Mouse (Mus musculus): ENCODE data around the gene Trim69. TPM values are rescaled to one million over a fixed set of nuclear protein-coding genes. Genes with fewer than 3 reads are reported as not detected.

The Trim69 gene
- polyA plus RNA-seq, 1 experiment from 2014 or later, result not detected

- Histone ChIP-seq H3K27ac (replicated peaks) (no peak overlapping the region), H3K4me2 (no peak overlapping the region), H3K27me3 (replicated peaks) (no peaks in the 10 kb centered on the region), H3K4me3 (no peak overlapping the region), H3K9ac (no peak overlapping the region), H3K36me3 (no peaks in the 10 kb centered on the region), H3K9me3 (no peaks in the 10 kb centered on the region), H3K4me1 (no peaks in the 10 kb centered on the region)
- no peak for ATAC-seq (ENCODE audit: extremely low read depth, insufficient number of reproducible peaks, low FRiP score, low TSS enrichment)
- 60% methylated on average over 6 of the region's 6 CpGs for WGBS
Observed at GRCm38 (mm10) chr2:122171292-122171691, 10.8 kb downstream of the Trim69 start.

DNA sequence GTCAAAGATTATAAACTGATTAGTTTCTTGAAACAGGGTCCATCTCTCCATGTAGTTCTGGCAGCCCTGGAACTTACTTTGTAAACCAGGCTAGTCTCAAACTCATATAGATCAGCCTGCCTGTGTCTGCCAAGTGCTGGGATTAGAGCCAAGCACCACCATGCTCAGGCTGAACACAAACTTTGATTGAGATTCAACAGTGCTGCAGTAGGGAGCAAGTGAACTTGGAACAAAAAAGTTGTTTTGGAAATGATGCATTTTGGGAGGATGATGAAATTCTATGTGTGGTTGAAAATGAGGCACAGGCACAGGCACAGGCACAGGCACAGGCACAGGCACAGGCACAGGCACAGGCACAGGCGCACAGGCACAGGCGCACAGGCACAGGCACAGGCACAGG is 11.7 kb downstream of the Trim69 start:
- H3K9me3 ChIP-seq, result no peaks in the 10 kb centered on the region
- no peak overlapping the region for H3K4me3 ChIP-seq
- H3K36me3 ChIP-seq, result no peaks in the 10 kb centered on the region
- no peaks in the 10 kb centered on the region for H3K27me3 ChIP-seq (replicated peaks)
- no peak overlapping the region for H3K9ac ChIP-seq
- ATAC-seq (ENCODE audit: extremely low read depth, insufficient number of reproducible peaks, low FRiP score, low TSS enrichment), result no peak
- no peak overlapping the region for H3K27ac ChIP-seq (replicated peaks)
- no peaks in the 10 kb centered on the region for H3K4me1 ChIP-seq
- WGBS, result 79% methylated on average over 2 of the region's 2 CpGs
- H3K4me2 ChIP-seq, result no peak overlapping the region

DNA sequence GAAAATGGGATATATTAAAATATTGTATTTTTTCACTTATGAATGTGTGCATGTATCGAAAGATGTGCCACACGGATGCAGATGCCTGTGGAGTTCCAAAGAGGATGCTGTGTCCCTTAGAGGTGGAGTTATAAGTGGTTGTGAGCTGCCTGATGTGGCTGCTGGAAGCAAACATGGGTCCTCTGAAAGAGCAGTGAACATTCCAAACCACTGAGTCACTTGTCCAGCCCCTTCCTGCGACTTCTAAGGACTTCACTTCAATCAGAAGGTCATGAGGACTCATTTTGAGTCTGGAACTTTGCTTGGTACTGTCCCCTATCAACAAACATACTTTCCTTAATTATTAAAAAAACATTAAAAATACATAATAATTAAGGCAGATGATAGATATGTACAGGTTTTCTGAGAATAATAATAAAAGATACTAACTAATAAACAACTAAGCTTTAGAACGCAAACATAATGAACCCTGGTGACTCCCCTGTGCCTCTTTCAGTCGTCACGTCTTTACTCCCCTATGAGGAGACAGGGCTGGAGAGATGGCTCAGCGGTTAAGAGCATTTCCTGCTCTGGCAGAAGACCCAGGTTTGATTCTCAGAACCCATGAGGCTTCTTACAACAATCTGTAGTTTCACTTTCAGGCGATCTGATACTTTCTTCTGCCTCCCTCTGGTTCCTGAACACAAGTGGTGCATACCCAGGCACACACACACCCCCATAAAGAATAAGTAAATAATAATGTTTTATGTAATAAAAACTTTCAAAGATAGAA is 19.7 kb downstream of the Trim69 start:
- Histone ChIP-seq H3K36me3 (no peaks in the 10 kb centered on the region), H3K4me1 (0 out of 2 replicates have a peak, but pooled peaks cover 2% of the 10 kb centered on the region), H3K4me3 (no peak overlapping the region), H3K9ac (no peak overlapping the region), H3K27ac (replicated peaks) (no peak overlapping the region), H3K9me3 (no peaks in the 10 kb centered on the region), H3K4me2 (no peak overlapping the region), H3K27me3 (replicated peaks) (no peaks in the 10 kb centered on the region)
- 63% methylated on average over 8 of the region's 8 CpGs for WGBS
- ATAC-seq (ENCODE audit: extremely low read depth, insufficient number of reproducible peaks, low FRiP score, low TSS enrichment), result no peak

GRCm38 (mm10) chr2:122185086-122185485 is 24.6 kb downstream of the Trim69 start:
- Histone ChIP-seq H3K27ac (replicated peaks) (no peak overlapping the region), H3K9me3 (no peaks in the 10 kb centered on the region), H3K9ac (no peak overlapping the region), H3K27me3 (replicated peaks) (no peaks in the 10 kb centered on the region), H3K36me3 (no peaks in the 10 kb centered on the region), H3K4me2 (no peak overlapping the region), H3K4me3 (no peak overlapping the region), H3K4me1 (0 out of 2 replicates have a peak, but pooled peaks cover under 1% of the 10 kb centered on the region)
- no peak for ATAC-seq (ENCODE audit: extremely low read depth, insufficient number of reproducible peaks, low FRiP score, low TSS enrichment)
- WGBS, result 78% methylated on average over 4 of the region's 4 CpGs

DNA sequence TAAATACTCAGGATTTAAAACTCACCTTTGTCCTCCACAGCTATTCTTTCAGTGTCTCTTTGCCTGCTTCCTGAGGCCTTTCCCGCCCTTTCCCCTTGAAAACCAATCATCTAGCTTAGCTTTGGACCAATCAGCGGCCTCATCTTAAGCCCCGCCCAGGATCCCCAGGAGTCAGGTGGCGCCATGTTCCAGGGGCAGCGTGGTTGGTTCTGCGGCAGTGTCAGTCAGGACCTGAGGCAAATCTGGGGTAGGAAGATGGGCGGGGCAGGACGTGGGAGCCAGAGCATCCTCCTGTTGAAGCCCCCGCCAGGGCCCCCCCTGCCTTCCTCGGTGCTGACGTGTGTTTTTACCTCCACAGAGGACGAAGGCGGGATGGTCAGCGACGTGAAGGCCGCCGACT is 25.6 kb downstream of the Trim69 start, which contains the start of the genes Patl2 and Terb2:
Gene Patl2, minus strand, starts transcription at position 84 of the 400 bp plus-strand sequence.
Gene Terb2, plus strand, starts transcription at position 167 of the 400 bp plus-strand sequence.
- Histone ChIP-seq H3K4me1 (no peaks in the 10 kb centered on the region), H3K9me3 (no peaks in the 10 kb centered on the region), H3K4me2 (no peak within 1 kb of the TSS), H3K36me3 (no peaks in the 10 kb centered on the region), H3K27ac (replicated peaks) (no peak within 1 kb of the TSS), H3K4me3 (no peak within 1 kb of the TSS), H3K27me3 (replicated peaks) (no peaks in the 10 kb centered on the region), H3K9ac (no peak within 1 kb of the TSS)
- WGBS, result 65% methylated on average over 17 of the region's 17 CpGs
- ATAC-seq (ENCODE audit: extremely low read depth, insufficient number of reproducible peaks, low FRiP score, low TSS enrichment), result no peak

GRCm38 (mm10) chr2:122186751-122187150 is 26.3 kb downstream of the Trim69 start:
- Histone ChIP-seq H3K27ac (replicated peaks) (no peak overlapping the region), H3K4me1 (no peaks in the 10 kb centered on the region), H3K27me3 (replicated peaks) (no peaks in the 10 kb centered on the region), H3K9me3 (no peaks in the 10 kb centered on the region), H3K9ac (no peak overlapping the region), H3K4me3 (no peak overlapping the region), H3K4me2 (no peak overlapping the region), H3K36me3 (no peaks in the 10 kb centered on the region)
- WGBS, result 90% methylated on average over 3 of the region's 3 CpGs
- no peak for ATAC-seq (ENCODE audit: extremely low read depth, insufficient number of reproducible peaks, low FRiP score, low TSS enrichment)

GRCm38 (mm10) chr2:122191849-122192248 is 31.3 kb downstream of the Trim69 start:
- ATAC-seq (ENCODE audit: extremely low read depth, insufficient number of reproducible peaks, low FRiP score, low TSS enrichment), result no peak
- H3K4me3 ChIP-seq, result no peak overlapping the region
- no peaks in the 10 kb centered on the region for H3K36me3 ChIP-seq
- no peak overlapping the region for H3K4me2 ChIP-seq
- H3K9ac ChIP-seq, result no peak overlapping the region
- 55% methylated on average over 3 of the region's 3 CpGs for WGBS
- no peaks in the 10 kb centered on the region for H3K9me3 ChIP-seq
- no peaks in the 10 kb centered on the region for H3K4me1 ChIP-seq
- no peak overlapping the region for H3K27ac ChIP-seq (replicated peaks)
- no peaks in the 10 kb centered on the region for H3K27me3 ChIP-seq (replicated peaks)

GRCm38 (mm10) chr2:122194509-122194929 is 34.0 kb downstream of the Trim69 start:
- 46% methylated on average over 1 of the region's 1 CpGs for WGBS
- no peak for ATAC-seq (ENCODE audit: extremely low read depth, insufficient number of reproducible peaks, low FRiP score, low TSS enrichment)
- Histone ChIP-seq H3K27me3 (replicated peaks) (no peaks in the 10 kb centered on the region), H3K4me3 (no peak overlapping the region), H3K9ac (no peak overlapping the region), H3K36me3 (no peaks in the 10 kb centered on the region), H3K4me1 (no peaks in the 10 kb centered on the region), H3K27ac (replicated peaks) (no peak overlapping the region), H3K9me3 (no peaks in the 10 kb centered on the region), H3K4me2 (no peak overlapping the region)

DNA sequence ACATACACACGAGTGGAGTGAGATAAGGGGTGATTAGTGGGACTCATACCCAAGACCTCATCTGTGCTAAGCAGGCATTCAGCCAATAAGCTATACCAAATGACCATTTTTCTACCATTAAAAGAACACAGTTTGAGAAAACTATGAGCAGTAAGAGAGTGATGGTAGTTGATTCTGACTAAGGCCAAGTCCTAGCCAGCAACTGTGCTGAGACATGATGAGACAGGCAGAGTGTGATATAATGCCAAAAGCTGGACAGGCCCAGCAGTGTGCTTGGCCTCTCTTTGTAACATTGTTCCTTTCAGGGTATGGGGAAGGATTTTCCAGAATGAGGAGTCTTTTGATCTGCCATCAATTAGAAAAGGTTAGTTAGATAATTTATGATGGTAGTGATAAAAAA is 41.0 kb downstream of the Trim69 start:
- no peaks in the 10 kb centered on the region for H3K4me1 ChIP-seq
- H3K9ac ChIP-seq, result no peak overlapping the region
- H3K4me2 ChIP-seq, result no peak overlapping the region
- no peaks in the 10 kb centered on the region for H3K36me3 ChIP-seq
- H3K27me3 ChIP-seq (replicated peaks), result no peaks in the 10 kb centered on the region
- H3K9me3 ChIP-seq, result no peaks in the 10 kb centered on the region
- WGBS, result 53% methylated on average over 1 of the region's 1 CpGs
- no peak overlapping the region for H3K27ac ChIP-seq (replicated peaks)
- H3K4me3 ChIP-seq, result no peak overlapping the region
- no peak for ATAC-seq (ENCODE audit: extremely low read depth, insufficient number of reproducible peaks, low FRiP score, low TSS enrichment)

DNA sequence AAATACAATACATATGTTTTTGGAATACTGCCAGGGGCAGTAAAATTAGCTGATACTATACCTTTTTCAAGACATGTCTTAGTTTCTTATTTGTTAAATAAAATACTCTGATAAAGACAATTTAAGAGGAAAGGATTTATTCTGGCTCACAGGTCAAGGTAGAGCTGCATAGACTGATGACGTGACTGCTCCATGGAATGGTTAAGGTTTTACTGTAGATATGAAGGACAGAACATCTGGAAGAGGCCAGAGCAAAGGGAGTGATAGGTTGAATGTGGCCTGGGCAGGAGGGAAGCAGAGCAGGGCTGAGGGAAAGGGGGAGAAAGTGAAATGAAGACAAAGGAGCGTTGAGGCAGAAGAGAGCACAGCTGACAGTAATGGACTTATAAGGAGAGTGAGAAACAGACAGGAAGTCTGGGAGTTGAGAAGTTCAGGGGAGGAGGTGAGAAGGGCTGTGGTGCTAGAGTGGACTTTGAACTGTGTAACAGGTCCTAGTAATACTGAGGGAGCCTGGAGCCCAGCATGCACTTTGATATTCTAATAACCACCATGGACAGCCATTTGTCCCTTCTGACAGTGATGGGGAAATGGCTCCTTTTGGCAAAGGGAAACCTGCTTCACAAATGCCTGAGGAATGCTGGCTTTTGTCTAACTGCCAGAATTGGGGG is 46.1 kb downstream of the Trim69 start:
- H3K4me3 ChIP-seq, result no peak overlapping the region
- no peaks in the 10 kb centered on the region for H3K36me3 ChIP-seq
- H3K4me2 ChIP-seq, result no peak overlapping the region
- ATAC-seq (ENCODE audit: extremely low read depth, insufficient number of reproducible peaks, low FRiP score, low TSS enrichment), result no peak
- no peaks in the 10 kb centered on the region for H3K9me3 ChIP-seq
- no peaks in the 10 kb centered on the region for H3K27me3 ChIP-seq (replicated peaks)
- WGBS, result 45% methylated on average over 2 of the region's 2 CpGs
- H3K27ac ChIP-seq (replicated peaks), result no peak overlapping the region
- no peaks in the 10 kb centered on the region for H3K4me1 ChIP-seq
- no peak overlapping the region for H3K9ac ChIP-seq

DNA sequence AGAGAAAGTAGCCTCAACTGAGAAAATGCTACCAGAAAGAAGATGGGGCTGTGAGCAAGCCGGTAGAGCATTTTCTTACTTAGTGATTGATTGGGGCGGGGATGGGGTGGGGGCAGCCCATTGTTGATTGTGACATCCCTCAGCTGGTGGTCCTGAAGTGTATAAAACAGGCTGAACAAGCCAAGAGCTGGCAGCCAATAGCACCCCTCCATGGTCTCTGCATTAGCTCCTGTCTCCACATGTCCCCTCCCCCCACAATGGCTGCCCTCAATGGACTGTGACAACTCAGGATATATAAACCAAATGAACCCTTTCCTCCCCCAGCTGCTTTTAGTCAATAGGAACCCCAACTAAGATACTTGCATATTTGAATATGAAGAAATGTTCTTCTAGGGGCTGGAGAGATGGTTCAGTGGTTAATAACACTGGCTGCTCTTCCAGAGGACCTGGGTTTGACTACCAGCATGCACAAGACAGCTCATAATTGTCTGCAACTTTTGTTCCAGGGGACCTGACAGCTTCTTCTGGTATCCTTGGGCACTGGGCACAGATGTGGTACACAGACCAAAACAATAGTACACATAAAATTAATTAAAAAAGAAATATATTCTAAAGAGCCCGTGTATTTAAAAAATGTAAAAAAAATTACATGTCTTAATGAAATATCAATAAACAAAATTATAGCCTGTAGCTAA is 50.2 kb downstream of the Trim69 start:
- WGBS, result 82% methylated on average over 3 of the region's 3 CpGs
- no peak overlapping the region for H3K9ac ChIP-seq
- ATAC-seq (ENCODE audit: extremely low read depth, insufficient number of reproducible peaks, low FRiP score, low TSS enrichment), result no peak
- H3K27me3 ChIP-seq (replicated peaks), result no peaks in the 10 kb centered on the region
- no peaks in the 10 kb centered on the region for H3K36me3 ChIP-seq
- no peak overlapping the region for H3K4me2 ChIP-seq
- H3K4me1 ChIP-seq, result no peaks in the 10 kb centered on the region
- H3K4me3 ChIP-seq, result no peak overlapping the region
- no peaks in the 10 kb centered on the region for H3K9me3 ChIP-seq
- no peak overlapping the region for H3K27ac ChIP-seq (replicated peaks)

Data from heart, embryonic 13.5 days (tissue).